In genomic region chr8:124896632-124897385, GRCm38 (mm10) we compare ENCODE assay signal across 8 mouse cellular contexts. TPM values are rescaled to one million over a fixed set of nuclear protein-coding genes. Genes with fewer than 3 reads are reported as not detected.
DNase-seq lines count a peak whose midpoint lies in the region; ATAC-seq and TF ChIP-seq lines count a peak whose summit lies in the region.

No protein-coding gene starts in this region.

- H3K4me1 ChIP-seq in E14TG2a.4 (replicated peaks; ENCODE audit: low read depth, low read length), result peaks cover 40% of the 10 kb centered on the region
- peaks cover 34% of the 10 kb centered on the region for H3K4me1 ChIP-seq in forebrain, embryonic 12.5 days
- H3K4me1 ChIP-seq in heart, embryonic 16.5 days (ENCODE audit: control insufficient read depth, insufficient read depth, low read length), result peaks cover 36% of the 10 kb centered on the region
- H3K4me1 ChIP-seq in liver, postnatal 0 days (ENCODE audit: insufficient read depth), result peaks cover 26% of the 10 kb centered on the region
- peaks cover 24% of the 10 kb centered on the region for H3K4me1 ChIP-seq in neural tube, embryonic 14.5 days (ENCODE audit: control insufficient read depth, insufficient read depth, low read length)

- H3K4me3 ChIP-seq in E14TG2a.4 (replicated peaks; ENCODE audit: low read length), result peak overlapping the region; percentile 94
- peak overlapping the region; percentile 96 for H3K4me3 ChIP-seq in forebrain, embryonic 12.5 days (replicated peaks)
- peak overlapping the region; percentile 67 for H3K4me3 ChIP-seq in heart, embryonic 16.5 days (ENCODE audit: low read length)
- peak overlapping the region; percentile 95 for H3K4me3 ChIP-seq in liver, postnatal 0 days (ENCODE audit: low read depth, low read length)
- H3K4me3 ChIP-seq in neural tube, embryonic 14.5 days (ENCODE audit: low read depth, low read length), result peak overlapping the region; percentile 91

- peak overlapping the region; percentile 99 for H3K4me2 ChIP-seq in forebrain, embryonic 12.5 days
- peak overlapping the region; percentile 91 for H3K4me2 ChIP-seq in heart, embryonic 16.5 days (ENCODE audit: low read depth, low read length)
- peak overlapping the region; percentile 100 for H3K4me2 ChIP-seq in liver, postnatal 0 days (ENCODE audit: low read depth, low read length)
- peak overlapping the region; percentile 95 for H3K4me2 ChIP-seq in neural tube, embryonic 14.5 days (ENCODE audit: low read depth, low read length)

- TF ChIP-seq CTCF in E14TG2a.4 (conservative IDR thresholded peaks at IDR 0.05; ENCODE audit: low read length), result no peak
- peak; percentile 78 for TF ChIP-seq CTCF in liver, postnatal 0 days (IDR thresholded peaks at IDR 0.05; ENCODE audit: low read depth)

- no peaks in the 10 kb centered on the region for H3K9me3 ChIP-seq in E14TG2a.4 (ENCODE audit: low read length)
- no peaks in the 10 kb centered on the region for H3K9me3 ChIP-seq in forebrain, embryonic 12.5 days
- no peaks in the 10 kb centered on the region for H3K9me3 ChIP-seq in heart, embryonic 16.5 days (replicated peaks; ENCODE audit: control insufficient read depth, low read length)
- no peaks in the 10 kb centered on the region for H3K9me3 ChIP-seq in liver, postnatal 0 days (ENCODE audit: low read length)
- no peaks in the 10 kb centered on the region for H3K9me3 ChIP-seq in neural tube, embryonic 14.5 days (ENCODE audit: control insufficient read depth, low read length)

- ATAC-seq in cerebellum, adult (ENCODE audit: insufficient number of reproducible peaks, low FRiP score, low TSS enrichment), result peak; percentile 57
- peak; percentile 49; the same call in 1 of the 2 replicates for ATAC-seq in forebrain, embryonic 12.5 days (ENCODE audit: low FRiP score)
- peak; percentile 45; the same call in 1 of the 2 replicates for ATAC-seq in heart, embryonic 16.5 days (replicated peaks; ENCODE audit: extremely low read depth, insufficient read depth, low FRiP score)
- peak; percentile 42 for ATAC-seq in liver, postnatal 0 days
- peak; percentile 55 for ATAC-seq in neural tube, embryonic 14.5 days (ENCODE audit: low read depth)

- peak overlapping the region; percentile 92 for H3K9ac ChIP-seq in forebrain, embryonic 12.5 days
- H3K9ac ChIP-seq in heart, embryonic 16.5 days (ENCODE audit: low read length), result peak overlapping the region; percentile 90
- H3K9ac ChIP-seq in liver, postnatal 0 days (replicated peaks), result peak overlapping the region; percentile 90
- peak overlapping the region; percentile 80 for H3K9ac ChIP-seq in neural tube, embryonic 14.5 days (replicated peaks; ENCODE audit: low read depth, low read length)

- H3K36me3 ChIP-seq in E14TG2a.4 (ENCODE audit: insufficient read depth, low read length), result peaks cover 78% of the 10 kb centered on the region
- peaks cover 48% of the 10 kb centered on the region for H3K36me3 ChIP-seq in forebrain, embryonic 12.5 days (replicated peaks)
- peaks cover 35% of the 10 kb centered on the region for H3K36me3 ChIP-seq in heart, embryonic 16.5 days (ENCODE audit: control insufficient read depth, insufficient read depth)
- peaks cover 39% of the 10 kb centered on the region for H3K36me3 ChIP-seq in liver, postnatal 0 days (replicated peaks; ENCODE audit: insufficient read depth, low read length)
- peaks cover 19% of the 10 kb centered on the region for H3K36me3 ChIP-seq in neural tube, embryonic 14.5 days (ENCODE audit: control insufficient read depth, insufficient read depth, low read length)

- H3K27ac ChIP-seq in forebrain, embryonic 12.5 days, result peak overlapping the region; percentile 83
- H3K27ac ChIP-seq in heart, embryonic 16.5 days (ENCODE audit: low read length), result peak overlapping the region; percentile 83
- peak overlapping the region; percentile 89 for H3K27ac ChIP-seq in liver, postnatal 0 days (ENCODE audit: low read depth)
- H3K27ac ChIP-seq in neural tube, embryonic 14.5 days (ENCODE audit: low read depth, low read length), result peak overlapping the region; percentile 64

- H3K27me3 ChIP-seq in E14TG2a.4 (ENCODE audit: insufficient read depth, low read length), result no peaks in the 10 kb centered on the region
- no peaks in the 10 kb centered on the region for H3K27me3 ChIP-seq in forebrain, embryonic 12.5 days
- H3K27me3 ChIP-seq in heart, embryonic 16.5 days (ENCODE audit: control insufficient read depth, insufficient read depth, low read length), result no peaks in the 10 kb centered on the region
- no peaks in the 10 kb centered on the region for H3K27me3 ChIP-seq in liver, postnatal 0 days (ENCODE audit: insufficient read depth, low read length)
- no peaks in the 10 kb centered on the region for H3K27me3 ChIP-seq in neural tube, embryonic 14.5 days (ENCODE audit: control insufficient read depth, insufficient read depth, low read length)

- 2% methylated on average over 60 of the region's 60 CpGs for WGBS in forebrain, embryonic 12.5 days
- WGBS in heart, embryonic 16.5 days, result 1% methylated on average over 58 of the region's 60 CpGs
- 2% methylated on average over 44 of the region's 60 CpGs for WGBS in liver, postnatal 0 days (ENCODE audit: insufficient replicate concordance)
- WGBS in neural tube, embryonic 14.5 days, result 1% methylated on average over 54 of the region's 60 CpGs

- no peak for TF ChIP-seq EP300 in liver, postnatal 0 days (IDR thresholded peaks at IDR 0.05; ENCODE audit: low read depth)

- DNase-seq in kidney, postnatal 36 days, result peak; percentile 85 to 90
- DNase-seq in liver, postnatal 0 days, result peak; percentile 80
- peak; percentile 82 for DNase-seq in testis, postnatal 10 days (ENCODE audit: low spot score)

RNA-seq across cellular contexts. Expression of gene Exoc8, which starts 0.7 kb away (rescaled TPM):
- polyA plus RNA-seq in forebrain, embryonic 12.5 days (2016; fragmentation: Nextera tagmentation; extraction: Ambion mirVana), result 15.0 and 15.3 TPM in 2 replicates
- polyA plus RNA-seq in heart, embryonic 16.5 days (2015; fragmentation: Nextera tagmentation; extraction: Ambion mirVana), result 6.9 and 7.3 TPM in 2 replicates
- polyA plus RNA-seq in liver, postnatal 0 days (2015; fragmentation: Nextera tagmentation; extraction: Ambion mirVana), result 2.7 and 2.8 TPM in 2 replicates
- polyA plus RNA-seq in neural tube, embryonic 14.5 days (2014; fragmentation: Nextera tagmentation; extraction: Ambion mirVana), result 11.7 and 12.8 TPM in 2 replicates

RNA-seq across cellular contexts. Expression of gene Sprtn, which starts 0.9 kb away (rescaled TPM):
- polyA plus RNA-seq in forebrain, embryonic 12.5 days (2016; fragmentation: Nextera tagmentation; extraction: Ambion mirVana), result 12.8 and 14.5 TPM in 2 replicates
- polyA plus RNA-seq in heart, embryonic 16.5 days (2015; fragmentation: Nextera tagmentation; extraction: Ambion mirVana), result 8.3 and 8.5 TPM in 2 replicates
- 3.7 and 4.0 TPM in 2 replicates for polyA plus RNA-seq in liver, postnatal 0 days (2015; fragmentation: Nextera tagmentation; extraction: Ambion mirVana)
- polyA plus RNA-seq in neural tube, embryonic 14.5 days (2014; fragmentation: Nextera tagmentation; extraction: Ambion mirVana), result 6.7 and 8.1 TPM in 2 replicates

RNA-seq across cellular contexts. Expression of gene 2810004N23Rik, which starts 33.9 kb away (rescaled TPM):
- 53.8 and 55.3 TPM in 2 replicates for polyA plus RNA-seq in forebrain, embryonic 12.5 days (2016; fragmentation: Nextera tagmentation; extraction: Ambion mirVana)
- polyA plus RNA-seq in heart, embryonic 16.5 days (2015; fragmentation: Nextera tagmentation; extraction: Ambion mirVana), result 51.4 and 52.2 TPM in 2 replicates
- 16.8 and 17.6 TPM in 2 replicates for polyA plus RNA-seq in liver, postnatal 0 days (2015; fragmentation: Nextera tagmentation; extraction: Ambion mirVana)
- 16.2 and 19.7 TPM in 2 replicates for polyA plus RNA-seq in neural tube, embryonic 14.5 days (2014; fragmentation: Nextera tagmentation; extraction: Ambion mirVana)

RNA-seq across cellular contexts. Expression of gene Gnpat, which starts 34.0 kb away (rescaled TPM):
- 130 and 131 TPM in 2 replicates for polyA plus RNA-seq in forebrain, embryonic 12.5 days (2016; fragmentation: Nextera tagmentation; extraction: Ambion mirVana)
- 120 and 129 TPM in 2 replicates for polyA plus RNA-seq in heart, embryonic 16.5 days (2015; fragmentation: Nextera tagmentation; extraction: Ambion mirVana)
- polyA plus RNA-seq in liver, postnatal 0 days (2015; fragmentation: Nextera tagmentation; extraction: Ambion mirVana), result 20.9 and 24.2 TPM in 2 replicates
- polyA plus RNA-seq in neural tube, embryonic 14.5 days (2014; fragmentation: Nextera tagmentation; extraction: Ambion mirVana), result 75.2 and 85.6 TPM in 2 replicates

RNA-seq across cellular contexts. Expression of gene Egln1, which starts 52.3 kb away (rescaled TPM):
- polyA plus RNA-seq in forebrain, embryonic 12.5 days (2016; fragmentation: Nextera tagmentation; extraction: Ambion mirVana), result 19.5 and 20.0 TPM in 2 replicates
- 17.8 and 19.5 TPM in 2 replicates for polyA plus RNA-seq in heart, embryonic 16.5 days (2015; fragmentation: Nextera tagmentation; extraction: Ambion mirVana)
- polyA plus RNA-seq in liver, postnatal 0 days (2015; fragmentation: Nextera tagmentation; extraction: Ambion mirVana), result 3.2 and 3.3 TPM in 2 replicates
- polyA plus RNA-seq in neural tube, embryonic 14.5 days (2014; fragmentation: Nextera tagmentation; extraction: Ambion mirVana), result 22.6 and 25.7 TPM in 2 replicates

Comparison
In these comparisons a context has a peak if more than half of its experiments do, and no peak if none do; other contexts are left out.
1. Peak in every context shown above with its lines: DNase-seq, ATAC-seq, H3K4me3 ChIP-seq and H3K27ac ChIP-seq.